Mouse (Mus musculus) liver, adult 2 months (tissue): ENCODE data around the gene Cd3eap. TPM values are rescaled to one million over a fixed set of nuclear protein-coding genes. Genes with fewer than 3 reads are reported as not detected.

Experiments used
- DNase-seq: peaks from one replicate; pipeline ENCODE4 v3.0.0-alpha.2; 2011; ENCODE audit warnings: low read depth, low spot score; ENCODE audit errors: extremely low read depth
- H3K27ac ChIP-seq: fragments of 200-500 bp; replicated peaks from 2 replicates; pipeline ENCODE4 v1.5.1; 2012; ENCODE audit warnings: low read depth, mild to moderate bottlenecking, control low read depth, inconsistent platforms, low read length; ENCODE audit not compliant: insufficient read depth
- H3K27me3 ChIP-seq: fragments of 200-500 bp; 2 replicates; pipeline ENCODE4 v1.6.1; 2012; ENCODE audit warnings: mild to moderate bottlenecking, moderate library complexity, low read length, inconsistent platforms; ENCODE audit not compliant: control insufficient read depth, insufficient read depth
- H3K36me3 ChIP-seq: fragments of 200-500 bp; 2 replicates; pipeline ENCODE4 v1.6.1; 2012; ENCODE audit warnings: low read length, inconsistent platforms; ENCODE audit not compliant: control insufficient read depth, insufficient read depth
- H3K4me1 ChIP-seq: fragments of 200-500 bp; 2 replicates; pipeline ENCODE4 v1.6.1; 2011; ENCODE audit warnings: low read length; ENCODE audit not compliant: control insufficient read depth, insufficient read depth
- H3K4me3 ChIP-seq: fragments of 200-500 bp; 2 replicates; pipeline ENCODE4 v1.5.1; 2011; ENCODE audit warnings: low read depth, mild to moderate bottlenecking, control low read depth, low read length, moderate library complexity; ENCODE audit not compliant: insufficient read depth
- H3K79me2 ChIP-seq: fragments of 200-500 bp; 2 replicates; pipeline ENCODE4 v1.6.1; 2012; ENCODE audit warnings: inconsistent platforms, mild to moderate bottlenecking, low read length, moderate library complexity; ENCODE audit not compliant: control insufficient read depth, insufficient read depth
- H3K9ac ChIP-seq: fragments of 200-500 bp; 2 replicates; pipeline ENCODE4 v1.6.1; 2012; ENCODE audit warnings: low read depth, mild to moderate bottlenecking, control low read depth, inconsistent platforms, low read length
- CTCF ChIP-seq: fragments of 200-500 bp; IDR thresholded peaks from 2 replicates; pipeline ENCODE4 v1.5.1; 2011; ENCODE audit warnings: low read depth, low read length, control low read depth
- POLR2A ChIP-seq: fragments of 200-500 bp; IDR thresholded peaks from 2 replicates; pipeline ENCODE4 v1.6.1; 2011; ENCODE audit warnings: low read length, control low read depth; ENCODE audit not compliant: insufficient read depth; ENCODE audit errors: extremely low read depth
- WGBS: fragments of 180-500 bp; shearing (Covaris S2); methylation state at CpG from one replicate; pipeline ENCODE4 v1.1.7; 2018; 5-methylcytosine and 5-hydroxymethylcytosine counted together
- polyA plus RNA-seq: library from polyadenylated mRNA; depleted of rRNA; stranded (reverse); fragments of >200 nt; gene quantifications from 2 replicates; pipeline ENCODE4 v1.2.3, GENCODE M21; 2012
- total RNA-seq: library from RNA; depleted of rRNA; stranded (reverse); fragments of >200 nt; gene quantifications from 2 replicates; pipeline ENCODE4 v1.2.3, GENCODE M21; 2014

Gene Cd3eap
- total and polyA plus RNA-seq, 2 experiments = 1.3 to 6.5 TPM

- no peaks in the 10 kb centered on the region for H3K36me3 ChIP-seq
- H3K79me2 ChIP-seq = no peaks in the 10 kb centered on the region
- H3K9ac ChIP-seq = peak overlapping the region; percentile 45; the same call in 1 of the 2 replicates
- H3K27me3 ChIP-seq = no peaks in the 10 kb centered on the region
- 28% methylated on average over 46 of the region's 46 CpGs for WGBS
- DNase-seq = no peak
- H3K4me3 ChIP-seq = no peak overlapping the region
- no peaks in the 10 kb centered on the region for H3K4me1 ChIP-seq
- no peak overlapping the region for H3K27ac ChIP-seq
- TF ChIP-seq CTCF (peak; percentile 74), POLR2A (no peak)
These were observed 10.6 kb upstream of the Cd3eap start for GRCm38 (mm10) chr7:19369823-19370425.

GRCm38 (mm10) chr7:19368380-19368779, 9.1 kb upstream of the Cd3eap start:
- DNase-seq = no peak
- Histone ChIP-seq H3K9ac (no peak overlapping the region), H3K27ac (no peak overlapping the region), H3K4me1 (peaks cover under 1% of the 10 kb centered on the region; the same call in 1 of the 2 replicates), H3K4me3 (no peak overlapping the region), H3K27me3 (no peaks in the 10 kb centered on the region), H3K36me3 (no peaks in the 10 kb centered on the region), H3K79me2 (no peaks in the 10 kb centered on the region)
- 29% methylated on average over 16 of the region's 16 CpGs for WGBS
- TF ChIP-seq POLR2A (no peak), CTCF (no peak)

- 64% methylated on average over 4 of the region's 4 CpGs for WGBS
- no peaks in the 10 kb centered on the region for H3K27me3 ChIP-seq
- no peaks in the 10 kb centered on the region for H3K36me3 ChIP-seq
- DNase-seq = no peak
- no peak overlapping the region for H3K9ac ChIP-seq
- TF ChIP-seq CTCF (no peak), POLR2A (no peak)
- no peak overlapping the region for H3K27ac ChIP-seq
- peaks cover 2% of the 10 kb centered on the region; the same call in 1 of the 2 replicates for H3K4me1 ChIP-seq
- no peaks in the 10 kb centered on the region for H3K79me2 ChIP-seq
- no peak overlapping the region for H3K4me3 ChIP-seq
These were observed 6.1 kb upstream of the Cd3eap start for GRCm38 (mm10) chr7:19365376-19365775.

- Histone ChIP-seq H3K4me1 (peaks cover 2% of the 10 kb centered on the region; the same call in 1 of the 2 replicates), H3K36me3 (no peaks in the 10 kb centered on the region), H3K27me3 (no peaks in the 10 kb centered on the region), H3K4me3 (no peak overlapping the region; the same call in 1 of the 2 replicates), H3K9ac (no peak overlapping the region), H3K27ac (no peak overlapping the region), H3K79me2 (no peaks in the 10 kb centered on the region)
- peak; percentile 93 for TF ChIP-seq CTCF
- TF ChIP-seq POLR2A = no peak
- DNase-seq = no peak
- 9% methylated on average over 18 of the region's 18 CpGs for WGBS
These were observed 4.6 kb upstream of the Cd3eap start for GRCm38 (mm10) chr7:19363881-19364280.

- no peaks in the 10 kb centered on the region for H3K36me3 ChIP-seq
- H3K9ac ChIP-seq = no peak overlapping the region
- no peak overlapping the region for H3K4me3 ChIP-seq
- peaks cover 4% of the 10 kb centered on the region; the same call in 1 of the 2 replicates for H3K4me1 ChIP-seq
- DNase-seq = peak; percentile 60
- no peak overlapping the region for H3K27ac ChIP-seq
- no peaks in the 10 kb centered on the region for H3K27me3 ChIP-seq
- TF ChIP-seq CTCF (no peak), POLR2A (no peak)
- WGBS = 48% methylated on average over 4 of the region's 4 CpGs
- no peaks in the 10 kb centered on the region for H3K79me2 ChIP-seq
These were observed 3.0 kb upstream of the Cd3eap start for GRCm38 (mm10) chr7:19362276-19362675.

GRCm38 (mm10) chr7:19361720-19362119, 2.4 kb upstream of the Cd3eap start:
- no peaks in the 10 kb centered on the region for H3K36me3 ChIP-seq
- WGBS = 5% methylated on average over 16 of the region's 16 CpGs
- peak; percentile 59 for DNase-seq
- peak overlapping the region; percentile 73 for H3K9ac ChIP-seq
- no peaks in the 10 kb centered on the region for H3K79me2 ChIP-seq
- TF ChIP-seq CTCF (peak; percentile 89), POLR2A (no peak)
- H3K27me3 ChIP-seq = no peaks in the 10 kb centered on the region
- no peak overlapping the region; the same call in 1 of the 2 replicates for H3K27ac ChIP-seq
- peak overlapping the region; percentile 78 for H3K4me3 ChIP-seq
- H3K4me1 ChIP-seq = peaks cover 4% of the 10 kb centered on the region; the same call in 1 of the 2 replicates
